Mouse (Mus musculus): ENCODE measurements around the gene Tnnt1. TPM values are rescaled to one million over a fixed set of nuclear protein-coding genes. Genes with fewer than 3 reads are reported as not detected.
A peak's percentile ranks its signal among the peaks of the same experiment; 100 is the strongest.

Gene Tnnt1
- 1.4 and 1.7 TPM in 2 replicates for polyA plus RNA-seq (2011; ENCODE audit: insufficient read length, low read depth, missing spikeins)

DNA sequence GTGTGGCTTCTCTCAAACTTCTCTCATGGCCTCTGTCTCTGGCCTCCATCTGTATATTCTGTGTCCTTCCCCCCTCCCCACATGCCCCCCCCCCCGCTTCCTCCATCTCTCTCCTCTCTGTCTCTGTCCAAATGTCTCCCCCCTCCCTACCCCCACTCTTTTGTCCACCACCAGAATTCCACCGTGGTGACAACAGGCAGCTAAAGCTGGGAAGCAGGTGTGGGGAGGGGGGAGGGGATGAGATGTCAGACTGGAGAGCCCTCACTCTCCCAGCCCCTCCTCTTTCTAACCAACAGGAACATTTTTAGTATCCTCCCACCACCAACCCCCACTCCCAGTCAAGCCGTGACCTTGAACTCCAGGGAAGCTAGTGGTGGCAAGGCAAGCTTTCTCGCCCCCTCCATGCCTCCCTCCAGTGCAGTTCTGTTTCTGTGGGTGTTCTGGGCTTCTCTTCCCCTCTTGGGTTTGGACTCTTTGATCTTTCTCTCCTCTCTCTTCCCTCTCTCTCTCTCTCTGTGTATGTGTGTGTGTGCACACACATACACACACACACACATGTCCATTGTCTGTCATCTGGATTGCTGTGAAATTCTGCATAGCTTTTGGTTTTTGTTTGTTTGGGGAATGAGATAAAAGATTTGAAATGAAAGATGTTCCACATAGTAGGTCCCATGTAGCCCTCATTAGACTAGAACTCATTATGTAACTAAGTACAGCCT, at the start of gene Tnnt1:
Gene Tnnt1, minus strand, starts transcription at position 51 of the 719 bp plus-strand sequence.
- H3K4me3 ChIP-seq (ENCODE audit: insufficient read depth, low read length), result no peak within 1 kb of the TSS
- no peaks in the 10 kb centered on the region for H3K4me1 ChIP-seq (ENCODE audit: control insufficient read depth, insufficient read depth, low read length)
- no peak for TF ChIP-seq POLR2A (IDR thresholded peaks at IDR 0.05; ENCODE audit: low read depth, low read length)
- no peak within 1 kb of the TSS for H3K27ac ChIP-seq (ENCODE audit: insufficient read depth, low read length)

DNA sequence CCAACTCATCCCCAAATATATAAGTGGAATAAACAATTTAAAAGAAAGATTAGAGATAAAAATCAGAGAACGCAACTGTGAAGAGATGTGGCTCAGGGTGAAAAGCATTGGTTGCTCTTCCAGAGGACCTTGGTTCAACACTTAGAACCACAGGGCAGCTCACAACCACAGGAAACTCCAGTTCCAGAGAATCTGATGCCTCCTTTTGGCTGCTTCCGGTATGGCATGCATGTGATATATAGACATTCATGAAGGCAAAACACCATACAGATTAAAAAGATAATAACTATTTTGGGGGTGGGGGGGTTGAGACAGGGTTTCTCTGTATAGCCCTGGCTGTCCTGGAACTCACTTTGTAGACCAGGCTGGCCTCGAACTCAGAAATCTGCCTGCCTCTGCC, 46.5 kb upstream of the Tnnt1 start:
- H3K4me3 ChIP-seq (ENCODE audit: insufficient read depth, low read length), result no peak overlapping the region
- no peaks in the 10 kb centered on the region for H3K4me1 ChIP-seq (ENCODE audit: control insufficient read depth, insufficient read depth, low read length)
- TF ChIP-seq POLR2A (IDR thresholded peaks at IDR 0.05; ENCODE audit: low read depth, low read length) (no peak), CTCF (IDR thresholded peaks at IDR 0.05; ENCODE audit: borderline replicate concordance, insufficient read depth, low read length) (no peak)
- no peak overlapping the region for H3K27ac ChIP-seq (ENCODE audit: insufficient read depth, low read length)

DNA sequence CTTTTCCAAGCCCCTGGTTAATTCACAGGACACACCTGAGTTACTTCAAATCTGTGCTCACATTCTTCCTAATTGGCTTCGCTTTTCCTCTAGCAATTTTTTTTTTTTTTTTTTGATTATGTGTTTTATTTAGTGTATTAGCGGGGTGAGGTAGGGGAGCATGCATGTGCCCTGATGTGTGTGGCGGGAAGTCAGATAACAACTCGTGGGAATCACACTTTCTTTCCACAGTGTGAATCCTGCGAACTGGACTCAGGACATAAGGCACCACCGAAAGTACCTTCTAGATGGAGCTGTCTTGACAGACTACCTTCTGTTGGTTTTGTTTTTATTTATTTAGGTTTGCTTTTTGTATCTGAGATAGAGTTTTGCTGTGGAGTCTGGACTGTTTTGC, 41.0 kb upstream of the Tnnt1 start:
- H3K4me3 ChIP-seq (ENCODE audit: insufficient read depth, low read length), result no peak overlapping the region
- no peak overlapping the region for H3K27ac ChIP-seq (ENCODE audit: insufficient read depth, low read length)
- TF ChIP-seq CTCF (IDR thresholded peaks at IDR 0.05; ENCODE audit: borderline replicate concordance, insufficient read depth, low read length) (no peak), POLR2A (IDR thresholded peaks at IDR 0.05; ENCODE audit: low read depth, low read length) (no peak)
- H3K4me1 ChIP-seq (ENCODE audit: control insufficient read depth, insufficient read depth, low read length), result no peaks in the 10 kb centered on the region

DNA sequence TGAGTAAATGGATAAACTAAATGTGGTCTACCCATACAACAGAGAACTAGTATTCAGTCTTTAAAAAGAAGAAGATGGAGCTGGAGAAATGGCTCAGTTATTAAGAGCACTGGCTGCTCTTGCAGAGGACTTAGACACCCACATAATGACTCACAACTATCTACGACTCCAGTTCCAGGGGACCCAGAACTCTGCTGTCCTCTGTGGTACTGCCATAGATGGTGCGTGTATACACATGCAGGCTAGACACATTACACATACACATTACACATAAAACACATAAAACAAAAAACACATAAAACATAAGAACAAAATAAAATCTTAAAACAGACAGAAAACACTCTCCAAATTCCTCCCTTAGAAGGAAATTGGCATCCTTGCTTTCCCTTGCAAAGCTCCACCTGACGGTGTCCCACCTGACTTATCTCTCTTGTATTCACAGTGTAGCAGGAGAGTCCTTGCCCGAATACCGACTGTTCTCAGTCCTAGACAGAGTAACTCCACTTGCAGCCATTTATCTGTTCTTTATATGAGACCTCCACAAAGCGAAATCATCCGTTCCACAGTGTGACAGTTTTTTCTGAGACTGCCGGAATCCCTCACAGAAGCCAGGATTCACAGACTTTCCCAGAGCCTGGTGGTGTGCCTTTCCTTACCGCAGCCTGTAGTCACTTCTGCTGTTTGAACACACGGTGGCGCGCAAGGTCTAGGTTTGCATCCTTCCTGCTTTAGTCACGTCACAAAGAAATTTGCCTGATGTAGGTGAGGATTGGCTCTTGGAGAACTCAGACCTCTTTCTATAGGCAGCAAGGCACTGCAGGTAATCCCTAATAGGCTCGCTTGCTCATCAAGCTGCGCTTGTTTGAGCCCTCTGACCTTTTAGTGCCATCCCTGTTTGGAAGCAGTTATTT, 40.3 kb upstream of the Tnnt1 start:
- no peak overlapping the region for H3K4me3 ChIP-seq (ENCODE audit: insufficient read depth, low read length)
- peak; percentile 97 for TF ChIP-seq CTCF (IDR thresholded peaks at IDR 0.05; ENCODE audit: borderline replicate concordance, insufficient read depth, low read length)
- no peak for TF ChIP-seq POLR2A (IDR thresholded peaks at IDR 0.05; ENCODE audit: low read depth, low read length)
- no peaks in the 10 kb centered on the region for H3K4me1 ChIP-seq (ENCODE audit: control insufficient read depth, insufficient read depth, low read length)
- no peak overlapping the region for H3K27ac ChIP-seq (ENCODE audit: insufficient read depth, low read length)

DNA sequence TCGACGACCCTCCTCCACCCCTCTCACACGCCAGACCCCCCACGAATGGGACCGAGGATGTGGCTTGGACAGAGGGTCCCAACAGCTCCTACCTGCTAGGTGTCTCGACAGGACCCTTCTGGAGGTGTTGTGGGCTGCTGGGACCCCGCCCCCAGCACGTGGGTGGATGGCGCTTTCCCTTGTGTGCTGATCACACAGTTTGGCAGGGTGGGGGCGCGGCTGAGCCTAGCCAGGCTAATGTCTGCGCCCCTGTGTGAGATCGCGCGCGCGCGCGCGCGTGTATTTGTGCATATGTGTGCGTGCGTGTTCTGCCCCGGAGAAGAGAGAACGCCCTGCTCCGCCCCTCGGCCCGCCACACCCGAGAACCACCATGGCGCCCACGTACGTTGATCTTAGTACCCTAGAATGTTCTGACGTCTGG, 31.0 kb upstream of the Tnnt1 start, which contains the start of gene Syt5:
Gene Syt5, minus strand, starts transcription at position 321 of the 421 bp plus-strand sequence.
- Histone ChIP-seq H3K4me1 (ENCODE audit: control insufficient read depth, insufficient read depth, low read length) (no peaks in the 10 kb centered on the region), H3K27ac (ENCODE audit: insufficient read depth, low read length) (no peak within 1 kb of the TSS), H3K4me3 (ENCODE audit: insufficient read depth, low read length) (no peak within 1 kb of the TSS)
- TF ChIP-seq CTCF (IDR thresholded peaks at IDR 0.05; ENCODE audit: borderline replicate concordance, insufficient read depth, low read length) (no peak), POLR2A (IDR thresholded peaks at IDR 0.05; ENCODE audit: low read depth, low read length) (no peak)

DNA sequence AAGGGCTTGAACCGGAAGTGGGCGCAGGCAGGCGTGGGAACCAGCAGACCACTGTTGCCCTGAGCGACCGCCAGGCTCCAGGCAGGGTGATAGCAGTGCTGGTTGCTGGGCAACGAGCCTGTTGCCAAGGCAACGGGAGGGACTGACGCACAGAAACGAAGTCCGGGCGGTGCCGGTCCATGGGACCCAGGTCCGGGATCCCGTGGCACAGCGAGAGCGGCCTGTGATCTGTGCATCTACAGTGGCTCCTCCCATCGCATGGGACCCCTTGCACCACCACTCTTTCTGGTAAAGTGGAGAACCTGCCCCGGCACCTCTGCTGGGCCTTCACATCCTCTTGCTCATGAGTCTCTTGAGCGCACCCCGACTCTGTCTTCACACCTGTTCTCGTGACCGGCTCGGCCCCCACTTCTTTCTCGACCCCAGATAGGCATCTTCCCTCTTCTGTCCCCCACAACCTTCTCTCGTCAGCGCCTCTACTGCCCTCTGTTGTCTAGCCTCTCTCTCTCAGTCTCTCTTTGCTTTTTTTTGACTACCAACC, 30.5 kb upstream of the Tnnt1 start:
- Histone ChIP-seq H3K27ac (ENCODE audit: insufficient read depth, low read length) (no peak overlapping the region), H3K4me1 (ENCODE audit: control insufficient read depth, insufficient read depth, low read length) (no peaks in the 10 kb centered on the region)
- no peak for TF ChIP-seq CTCF (IDR thresholded peaks at IDR 0.05; ENCODE audit: borderline replicate concordance, insufficient read depth, low read length)
- no peak for TF ChIP-seq POLR2A (IDR thresholded peaks at IDR 0.05; ENCODE audit: low read depth, low read length)

DNA sequence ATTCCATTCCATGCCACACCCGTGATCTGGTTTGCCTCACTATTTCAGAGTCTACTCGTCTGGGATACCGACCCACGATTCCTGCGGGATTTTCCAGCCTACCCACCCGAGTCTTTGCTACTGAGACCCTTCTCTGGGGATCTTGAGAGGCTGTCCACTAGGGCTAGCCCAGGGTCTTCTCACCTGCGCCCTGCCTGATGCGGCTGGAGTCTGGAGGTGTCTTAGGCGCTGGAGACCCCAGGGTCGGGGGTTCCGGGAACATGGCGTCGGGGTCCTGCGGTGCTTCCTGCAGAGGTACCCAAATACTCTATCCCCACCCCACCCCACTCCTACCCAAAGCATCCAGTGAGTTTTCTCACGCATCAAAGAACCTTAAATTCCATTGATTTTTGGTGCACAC, 29.9 kb upstream of the Tnnt1 start:
- Histone ChIP-seq H3K4me1 (ENCODE audit: control insufficient read depth, insufficient read depth, low read length) (no peaks in the 10 kb centered on the region), H3K4me3 (ENCODE audit: insufficient read depth, low read length) (no peak overlapping the region), H3K27ac (ENCODE audit: insufficient read depth, low read length) (no peak overlapping the region)
- TF ChIP-seq CTCF (IDR thresholded peaks at IDR 0.05; ENCODE audit: borderline replicate concordance, insufficient read depth, low read length), result no peak
- no peak for TF ChIP-seq POLR2A (IDR thresholded peaks at IDR 0.05; ENCODE audit: low read depth, low read length)

More for the DNA sequence above, 30.5 kb upstream of the Tnnt1 start:
- H3K4me3 ChIP-seq (ENCODE audit: insufficient read depth, low read length), result no peak overlapping the region

DNA sequence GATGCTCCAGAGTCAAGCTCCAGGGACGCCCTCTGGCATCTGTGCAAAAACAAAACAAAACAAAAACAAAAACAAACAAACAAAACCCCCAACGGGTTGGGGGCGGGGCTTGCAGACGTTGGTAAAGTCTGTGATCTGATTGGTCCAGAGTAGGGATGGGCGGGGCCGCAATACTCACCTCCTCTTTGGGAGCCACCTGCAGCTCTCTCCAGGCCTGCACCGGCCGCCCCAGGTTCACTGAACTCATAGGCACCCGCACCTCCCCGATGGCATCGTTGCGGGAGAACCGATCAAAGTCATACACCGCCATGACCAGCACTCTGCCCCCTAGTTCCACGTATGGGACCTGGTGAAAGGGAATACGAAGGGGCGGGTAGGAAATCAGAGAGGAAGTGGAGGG, 25.8 kb upstream of the Tnnt1 start:
- H3K4me1 ChIP-seq (ENCODE audit: control insufficient read depth, insufficient read depth, low read length), result no peaks in the 10 kb centered on the region
- TF ChIP-seq POLR2A (IDR thresholded peaks at IDR 0.05; ENCODE audit: low read depth, low read length) (no peak), CTCF (IDR thresholded peaks at IDR 0.05; ENCODE audit: borderline replicate concordance, insufficient read depth, low read length) (no peak)
- no peak overlapping the region for H3K4me3 ChIP-seq (ENCODE audit: insufficient read depth, low read length)
- H3K27ac ChIP-seq (ENCODE audit: insufficient read depth, low read length), result no peak overlapping the region

DNA sequence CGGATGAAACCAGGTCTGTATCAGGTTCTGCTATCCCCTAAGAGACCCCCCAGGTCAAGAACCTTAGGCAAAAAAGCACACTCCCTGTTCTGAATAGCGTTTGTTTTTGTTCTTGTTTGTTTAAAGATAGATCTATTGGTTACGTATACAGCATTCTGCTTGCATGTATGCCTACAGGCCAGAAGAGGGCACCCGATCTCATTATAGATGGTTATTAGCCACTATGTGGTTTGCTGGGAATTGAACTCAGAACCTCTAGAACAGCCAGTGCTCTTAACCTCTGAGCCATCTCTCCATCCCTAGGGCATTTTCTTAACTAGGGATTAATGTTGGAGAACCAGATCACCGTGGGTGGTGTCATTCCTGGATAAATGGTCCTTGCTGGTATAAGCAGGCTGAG, 25.2 kb upstream of the Tnnt1 start:
- Histone ChIP-seq H3K4me1 (ENCODE audit: control insufficient read depth, insufficient read depth, low read length) (no peaks in the 10 kb centered on the region), H3K27ac (ENCODE audit: insufficient read depth, low read length) (no peak overlapping the region), H3K4me3 (ENCODE audit: insufficient read depth, low read length) (no peak overlapping the region)
- TF ChIP-seq POLR2A (IDR thresholded peaks at IDR 0.05; ENCODE audit: low read depth, low read length) (no peak), CTCF (IDR thresholded peaks at IDR 0.05; ENCODE audit: borderline replicate concordance, insufficient read depth, low read length) (no peak)
